Mouse (Mus musculus) embryo, embryonic 11.5 days (tissue): ENCODE measurements around the gene Ift43.

Experiments
- DNase-seq: peaks from one replicate; pipeline ENCODE4 v3.0.0-alpha.2; 2012; ENCODE audit warnings: low read depth, low spot score

Gene Ift43

GRCm38 (mm10) chr12:86128122-86128521, 45.8 kb downstream of the Ift43 start:
- DNase-seq = no peak

- no peak for DNase-seq
Measured at GRCm38 (mm10) chr12:86129005-86129404, 46.7 kb downstream of the Ift43 start.

GRCm38 (mm10) chr12:86129696-86130095, 47.4 kb downstream of the Ift43 start:
- DNase-seq = no peak

GRCm38 (mm10) chr12:86132799-86133198, 50.5 kb downstream of the Ift43 start:
- peak; percentile 54 for DNase-seq

- no peak for DNase-seq
Measured at GRCm38 (mm10) chr12:86135691-86136090, 53.4 kb downstream of the Ift43 start.

- no peak for DNase-seq
Measured at GRCm38 (mm10) chr12:86138696-86139095, 56.4 kb downstream of the Ift43 start.

GRCm38 (mm10) chr12:86142389-86142788, 60.0 kb downstream of the Ift43 start:
- no peak for DNase-seq

GRCm38 (mm10) chr12:86146246-86146645, 63.9 kb downstream of the Ift43 start:
- no peak for DNase-seq

- no peak for DNase-seq
Measured at GRCm38 (mm10) chr12:86148271-86148670, 65.9 kb downstream of the Ift43 start.

- DNase-seq = no peak
Measured at GRCm38 (mm10) chr12:86149087-86149486, 66.7 kb downstream of the Ift43 start.

GRCm38 (mm10) chr12:86151941-86152340, 69.6 kb downstream of the Ift43 start:
- DNase-seq = no peak

- no peak for DNase-seq
Measured at GRCm38 (mm10) chr12:86153213-86153957, 71.0 kb downstream of the Ift43 start.

- no peak for DNase-seq
Measured at GRCm38 (mm10) chr12:86155176-86155575, 72.8 kb downstream of the Ift43 start.

GRCm38 (mm10) chr12:86157166-86157565, 74.8 kb downstream of the Ift43 start:
- no peak for DNase-seq

GRCm38 (mm10) chr12:86157894-86158444, 75.6 kb downstream of the Ift43 start:
- no peak for DNase-seq

GRCm38 (mm10) chr12:86158689-86159483, 76.5 kb downstream of the Ift43 start:
- no peak for DNase-seq

GRCm38 (mm10) chr12:86161436-86161835, 79.1 kb downstream of the Ift43 start:
- no peak for DNase-seq

GRCm38 (mm10) chr12:86161942-86162341, 79.6 kb downstream of the Ift43 start:
- DNase-seq = no peak

GRCm38 (mm10) chr12:86162890-86163816, 80.8 kb downstream of the Ift43 start:
- no peak for DNase-seq

GRCm38 (mm10) chr12:86166244-86166643, 83.9 kb downstream of the Ift43 start:
- no peak for DNase-seq

- no peak for DNase-seq
Measured at GRCm38 (mm10) chr12:86167075-86167474, 84.7 kb downstream of the Ift43 start.
